Mouse (Mus musculus): Measurements from ENCODE around the gene Pomt1. TPM values are rescaled to one million over a fixed set of nuclear protein-coding genes. Genes with fewer than 3 reads are reported as not detected.
A peak's percentile ranks its signal among the peaks of the same experiment; 100 is the strongest.

The Pomt1 gene
- polyA plus RNA-seq, 1 experiment from 2014 or later: 36.4 TPM

DNA sequence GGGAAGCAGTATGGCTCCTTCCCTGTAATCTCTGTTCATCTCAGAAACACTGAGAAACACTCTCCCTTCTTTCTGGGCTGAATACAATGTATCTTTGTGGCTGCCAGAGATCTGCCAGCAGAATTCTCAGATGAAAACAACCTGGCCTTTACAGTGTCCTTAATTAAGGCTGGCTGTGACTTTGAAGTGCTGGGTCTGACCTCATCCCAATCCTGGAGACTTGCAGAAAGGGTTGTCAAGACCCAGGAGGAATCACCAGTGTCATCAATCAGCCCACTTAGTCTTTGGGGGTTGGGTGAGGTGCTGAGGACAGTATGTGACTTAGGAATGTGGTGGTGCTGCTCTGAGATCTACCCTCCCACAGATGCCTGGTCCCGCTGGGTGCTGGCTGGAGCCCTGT lies 17.0 kb downstream of the Pomt1 start:
- Histone ChIP-seq H3K9ac (ENCODE audit: low read depth, low read length) (no peak overlapping the region), H3K4me1 (ENCODE audit: control insufficient read depth, insufficient read depth, low read length) (no peaks in the 10 kb centered on the region), H3K27ac (ENCODE audit: low read length) (no peak overlapping the region), H3K4me2 (ENCODE audit: low read length) (no peak overlapping the region), H3K27me3 (ENCODE audit: control insufficient read depth, insufficient read depth, low read depth, low read length) (no peaks in the 10 kb centered on the region), H3K9me3 (replicated peaks; ENCODE audit: control insufficient read depth, low read length, poor library complexity, severe bottlenecking) (no peaks in the 10 kb centered on the region), H3K36me3 (ENCODE audit: control insufficient read depth, insufficient read depth, low read length) (peaks cover 44% of the 10 kb centered on the region), H3K4me3 (ENCODE audit: low read depth, low read length) (no peak overlapping the region)
- no peak for ATAC-seq
- WGBS: 100% methylated on average over 1 of the region's 1 CpGs

DNA sequence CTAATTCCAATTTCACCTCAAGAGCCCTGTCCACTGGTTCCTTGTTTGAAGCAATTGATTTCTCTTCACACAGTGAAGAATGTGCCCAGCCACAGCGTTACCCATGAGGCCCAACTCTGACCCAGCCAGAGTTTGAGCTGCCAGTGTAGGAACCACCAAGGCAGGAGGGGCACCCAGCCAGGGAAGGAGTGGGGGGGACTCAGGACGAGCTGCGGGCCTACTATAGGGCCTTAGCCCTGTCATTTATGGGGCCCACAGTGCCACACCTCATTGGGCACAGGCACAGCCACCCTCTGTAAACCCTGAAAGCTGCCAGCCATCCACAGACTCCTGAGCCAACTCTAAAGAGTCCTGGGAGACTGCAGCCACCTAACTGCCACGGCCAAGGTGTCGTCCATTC lies 18.2 kb downstream of the Pomt1 start:
- WGBS: 90% methylated on average over 5 of the region's 5 CpGs
- Histone ChIP-seq H3K4me3 (ENCODE audit: low read depth, low read length) (no peak overlapping the region), H3K4me1 (ENCODE audit: control insufficient read depth, insufficient read depth, low read length) (peaks cover 8% of the 10 kb centered on the region), H3K4me2 (ENCODE audit: low read length) (no peak overlapping the region), H3K9ac (ENCODE audit: low read depth, low read length) (no peak overlapping the region), H3K9me3 (replicated peaks; ENCODE audit: control insufficient read depth, low read length, poor library complexity, severe bottlenecking) (no peaks in the 10 kb centered on the region), H3K27ac (ENCODE audit: low read length) (no peak overlapping the region), H3K36me3 (ENCODE audit: control insufficient read depth, insufficient read depth, low read length) (peaks cover 44% of the 10 kb centered on the region), H3K27me3 (ENCODE audit: control insufficient read depth, insufficient read depth, low read depth, low read length) (no peaks in the 10 kb centered on the region)
- no peak for ATAC-seq

DNA sequence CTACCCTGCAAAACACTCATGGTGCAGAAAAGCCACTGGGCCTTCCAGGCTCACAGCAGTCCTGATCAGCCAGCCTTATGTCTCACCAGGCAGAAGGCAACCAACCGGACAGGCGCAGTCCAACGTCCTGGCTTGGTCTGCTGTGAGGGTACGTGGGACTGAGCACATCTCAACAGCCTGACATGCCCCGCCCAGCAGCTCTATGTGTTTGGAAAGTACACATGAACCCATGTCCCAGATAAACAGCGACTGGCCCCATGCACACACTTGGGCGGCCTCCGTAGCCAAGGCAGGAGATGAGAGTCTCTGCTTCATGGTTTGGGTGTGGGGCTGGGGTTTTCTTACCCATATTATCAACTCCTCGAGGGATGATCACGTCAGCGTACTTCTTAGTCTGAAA lies 19.9 kb downstream of the Pomt1 start:
- Histone ChIP-seq H3K27ac (ENCODE audit: low read length) (no peak overlapping the region), H3K9ac (ENCODE audit: low read depth, low read length) (no peak overlapping the region), H3K27me3 (ENCODE audit: control insufficient read depth, insufficient read depth, low read depth, low read length) (no peaks in the 10 kb centered on the region), H3K4me3 (ENCODE audit: low read depth, low read length) (no peak overlapping the region), H3K4me1 (ENCODE audit: control insufficient read depth, insufficient read depth, low read length) (peaks cover 8% of the 10 kb centered on the region), H3K4me2 (ENCODE audit: low read length) (no peak overlapping the region), H3K36me3 (ENCODE audit: control insufficient read depth, insufficient read depth, low read length) (peaks cover 38% of the 10 kb centered on the region), H3K9me3 (replicated peaks; ENCODE audit: control insufficient read depth, low read length, poor library complexity, severe bottlenecking) (no peaks in the 10 kb centered on the region)
- ATAC-seq: no peak
- 93% methylated on average over 11 of the region's 11 CpGs for WGBS

DNA sequence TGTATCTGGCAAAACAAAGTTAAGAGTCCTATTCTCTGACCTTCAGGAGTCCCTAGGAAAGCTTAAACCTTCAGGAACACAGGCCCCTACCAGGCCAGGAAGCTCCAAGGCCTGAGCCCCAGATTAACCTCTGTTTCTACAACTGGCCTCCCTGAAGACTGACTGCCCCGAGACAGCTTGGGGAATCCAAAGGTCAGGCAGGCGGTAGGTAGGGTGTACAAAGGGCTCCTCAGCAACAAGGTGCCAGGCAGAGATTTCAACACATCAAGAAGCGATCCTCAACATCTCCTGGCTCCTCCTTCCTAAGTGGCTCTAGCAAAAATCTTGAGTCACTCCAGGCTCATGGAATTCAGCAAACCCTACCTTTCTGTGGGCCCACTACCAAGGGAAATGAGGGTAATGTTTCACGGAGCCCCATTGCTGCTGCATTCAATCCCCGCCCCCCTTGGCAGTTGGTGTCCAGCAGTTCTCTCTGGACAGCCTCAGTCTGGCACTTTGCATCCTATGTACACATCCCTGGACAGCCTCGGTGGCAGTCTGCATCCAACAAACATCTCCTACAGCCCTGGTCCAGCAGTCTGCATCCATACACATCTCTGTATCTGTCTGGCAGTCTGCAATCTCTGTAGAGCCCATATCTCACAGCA lies 22.6 kb downstream of the Pomt1 start:
- peaks cover 8% of the 10 kb centered on the region for H3K4me1 ChIP-seq (ENCODE audit: control insufficient read depth, insufficient read depth, low read length)
- peak overlapping the region; percentile 89 for H3K4me3 ChIP-seq (ENCODE audit: low read depth, low read length)
- peak overlapping the region; percentile 86 for H3K9ac ChIP-seq (ENCODE audit: low read depth, low read length)
- no peak overlapping the region for H3K27ac ChIP-seq (ENCODE audit: low read length)
- no peaks in the 10 kb centered on the region for H3K27me3 ChIP-seq (ENCODE audit: control insufficient read depth, insufficient read depth, low read depth, low read length)
- peaks cover 23% of the 10 kb centered on the region for H3K36me3 ChIP-seq (ENCODE audit: control insufficient read depth, insufficient read depth, low read length)
- 57% methylated on average over 6 of the region's 6 CpGs for whole genome bisulfite sequencing
- 0 out of 2 replicates have a peak, but pooled peaks have one; percentile 5 for ATAC-seq
- no peaks in the 10 kb centered on the region for H3K9me3 ChIP-seq (replicated peaks; ENCODE audit: control insufficient read depth, low read length, poor library complexity, severe bottlenecking)
- H3K4me2 ChIP-seq (ENCODE audit: low read length): peak overlapping the region; percentile 71

DNA sequence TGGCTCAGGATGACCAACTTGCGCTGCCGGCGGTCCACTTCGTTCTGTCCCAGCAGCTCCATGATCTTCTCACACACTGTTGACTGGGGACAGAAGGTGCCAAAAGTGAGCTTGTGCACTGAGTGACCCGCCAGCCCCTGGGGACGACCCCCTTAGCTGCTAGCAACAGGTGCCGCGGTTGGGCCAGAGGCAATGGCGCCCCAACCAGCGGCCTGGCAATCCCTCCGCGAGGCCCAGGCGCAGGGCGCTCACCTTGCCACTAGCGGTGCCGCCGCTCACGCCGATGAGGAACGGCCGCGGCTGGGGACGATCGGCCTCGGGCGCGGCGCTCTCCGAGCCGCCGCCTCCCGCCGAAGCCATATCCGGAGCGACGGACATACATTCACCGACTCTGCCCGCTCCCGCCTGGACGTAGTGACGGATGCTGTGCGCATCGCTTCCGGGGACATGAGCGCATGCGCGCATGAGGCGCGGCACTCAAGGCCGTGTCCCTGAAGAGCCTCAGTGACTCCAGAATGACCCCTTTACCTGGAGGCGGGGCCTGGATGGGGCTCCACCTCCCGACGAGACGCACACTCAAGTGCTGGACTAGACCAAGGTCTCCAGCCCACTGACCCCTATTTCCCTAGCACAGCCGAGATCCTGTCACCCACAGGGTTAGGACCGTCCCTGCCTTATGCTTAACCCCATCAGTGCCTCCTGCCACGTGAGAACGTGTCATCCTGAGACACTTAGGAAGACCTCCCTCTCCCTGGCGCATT lies 23.4 kb downstream of the Pomt1 start, which contains the start of gene Uck1:
Gene Uck1, minus strand, starts transcription at position 503 of the 761 bp plus-strand sequence.
- H3K36me3 ChIP-seq (ENCODE audit: control insufficient read depth, insufficient read depth, low read length): peaks cover 15% of the 10 kb centered on the region
- H3K9me3 ChIP-seq (replicated peaks; ENCODE audit: control insufficient read depth, low read length, poor library complexity, severe bottlenecking): no peaks in the 10 kb centered on the region
- H3K4me2 ChIP-seq (ENCODE audit: low read length): peak within 1 kb of the TSS; percentile 71
- ATAC-seq: peak; percentile 94
- H3K27me3 ChIP-seq (ENCODE audit: control insufficient read depth, insufficient read depth, low read depth, low read length): no peaks in the 10 kb centered on the region
- peak within 1 kb of the TSS; percentile 68 for H3K27ac ChIP-seq (ENCODE audit: low read length)
- under 1% methylated on average over 55 of the region's 59 CpGs for WGBS
- H3K9ac ChIP-seq (ENCODE audit: low read depth, low read length): peak within 1 kb of the TSS; percentile 86
- peak within 1 kb of the TSS; percentile 89 for H3K4me3 ChIP-seq (ENCODE audit: low read depth, low read length)
- peaks cover 8% of the 10 kb centered on the region for H3K4me1 ChIP-seq (ENCODE audit: control insufficient read depth, insufficient read depth, low read length)

DNA sequence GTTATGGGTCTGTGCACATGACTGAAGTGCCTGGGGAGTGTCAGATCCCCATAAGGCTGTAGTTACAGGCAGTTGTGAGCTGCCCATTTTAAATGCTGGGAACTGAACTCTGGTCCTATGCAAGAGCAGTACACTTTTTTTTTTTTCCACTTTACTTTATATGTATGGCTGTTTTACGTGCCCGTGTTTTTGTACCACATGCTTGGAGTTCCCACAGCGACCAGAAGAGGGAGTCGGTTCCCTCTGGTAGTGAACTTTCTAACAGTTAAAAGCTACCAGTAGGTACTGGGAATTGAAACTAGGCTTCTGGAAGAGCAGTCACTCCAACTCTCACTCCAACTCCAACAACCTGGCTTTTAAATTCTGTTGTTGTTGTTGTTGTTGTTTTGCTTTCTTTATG lies 24.2 kb downstream of the Pomt1 start:
- peaks cover 15% of the 10 kb centered on the region for H3K36me3 ChIP-seq (ENCODE audit: control insufficient read depth, insufficient read depth, low read length)
- no peak overlapping the region; the same call in 1 of the 2 replicates for H3K4me3 ChIP-seq (ENCODE audit: low read depth, low read length)
- H3K4me1 ChIP-seq (ENCODE audit: control insufficient read depth, insufficient read depth, low read length): peaks cover 8% of the 10 kb centered on the region
- no peak overlapping the region for H3K27ac ChIP-seq (ENCODE audit: low read length)
- H3K9ac ChIP-seq (ENCODE audit: low read depth, low read length): no peak overlapping the region
- peak; percentile 15; the same call in 1 of the 2 replicates for ATAC-seq
- no peak overlapping the region; the same call in 1 of the 2 replicates for H3K4me2 ChIP-seq (ENCODE audit: low read length)
- no peaks in the 10 kb centered on the region for H3K9me3 ChIP-seq (replicated peaks; ENCODE audit: control insufficient read depth, low read length, poor library complexity, severe bottlenecking)
- H3K27me3 ChIP-seq (ENCODE audit: control insufficient read depth, insufficient read depth, low read depth, low read length): no peaks in the 10 kb centered on the region
- WGBS: 26% methylated on average over 4 of the region's 4 CpGs

DNA sequence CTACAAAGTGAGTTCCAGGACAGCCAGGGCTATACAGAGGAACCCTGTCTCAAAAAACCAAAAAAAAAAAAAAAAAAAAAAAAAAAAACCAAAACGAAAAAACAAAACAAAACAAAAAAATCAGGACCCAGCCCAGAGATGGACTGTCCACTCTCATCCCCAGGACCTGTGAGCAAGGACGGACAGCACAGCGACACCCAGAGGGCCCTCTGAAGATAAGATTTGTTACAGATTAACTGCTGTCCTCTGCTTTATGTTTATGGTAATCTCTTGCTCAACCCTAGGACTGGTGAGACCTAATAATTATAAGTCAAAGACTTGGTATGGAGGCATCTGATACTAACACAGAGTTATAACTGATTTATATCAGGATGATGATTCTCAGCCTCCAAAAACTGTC lies 39.4 kb downstream of the Pomt1 start:
- Histone ChIP-seq H3K4me1 (ENCODE audit: control insufficient read depth, insufficient read depth, low read length) (no peaks in the 10 kb centered on the region), H3K36me3 (ENCODE audit: control insufficient read depth, insufficient read depth, low read length) (peaks cover 24% of the 10 kb centered on the region), H3K4me2 (ENCODE audit: low read length) (no peak overlapping the region), H3K9me3 (replicated peaks; ENCODE audit: control insufficient read depth, low read length, poor library complexity, severe bottlenecking) (no peaks in the 10 kb centered on the region), H3K27me3 (ENCODE audit: control insufficient read depth, insufficient read depth, low read depth, low read length) (no peaks in the 10 kb centered on the region), H3K9ac (ENCODE audit: low read depth, low read length) (no peak overlapping the region), H3K4me3 (ENCODE audit: low read depth, low read length) (no peak overlapping the region), H3K27ac (ENCODE audit: low read length) (no peak overlapping the region)
- WGBS: 73% methylated on average over 3 of the region's 3 CpGs
- ATAC-seq: no peak

DNA sequence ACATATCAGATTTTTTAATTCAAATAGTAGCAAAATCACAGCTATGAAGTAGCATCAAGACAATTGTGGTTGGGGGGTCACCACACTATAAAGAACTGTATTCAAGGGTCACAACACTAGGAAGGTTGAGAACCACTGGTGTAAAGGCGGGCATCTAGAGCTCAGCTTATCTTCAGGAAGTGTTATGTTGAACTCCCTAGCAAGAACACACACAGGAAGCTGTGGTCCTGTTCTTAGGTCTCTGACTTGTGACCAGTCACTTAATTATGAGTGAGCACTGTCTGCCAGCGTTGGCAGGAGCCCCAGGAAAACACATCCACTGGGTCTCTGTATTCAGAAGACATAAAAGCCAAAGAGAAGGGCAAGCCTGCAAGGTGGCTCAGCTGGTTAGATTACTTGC lies 45.9 kb downstream of the Pomt1 start:
- no peak for ATAC-seq
- H3K4me3 ChIP-seq (ENCODE audit: low read depth, low read length): no peak overlapping the region
- H3K27ac ChIP-seq (ENCODE audit: low read length): no peak overlapping the region
- peaks cover 12% of the 10 kb centered on the region for H3K4me1 ChIP-seq (ENCODE audit: control insufficient read depth, insufficient read depth, low read length)
- 96% methylated on average over 2 of the region's 2 CpGs for WGBS
- no peaks in the 10 kb centered on the region for H3K27me3 ChIP-seq (ENCODE audit: control insufficient read depth, insufficient read depth, low read depth, low read length)
- H3K4me2 ChIP-seq (ENCODE audit: low read length): no peak overlapping the region
- peaks cover 34% of the 10 kb centered on the region for H3K36me3 ChIP-seq (ENCODE audit: control insufficient read depth, insufficient read depth, low read length)
- no peaks in the 10 kb centered on the region for H3K9me3 ChIP-seq (replicated peaks; ENCODE audit: control insufficient read depth, low read length, poor library complexity, severe bottlenecking)
- no peak overlapping the region for H3K9ac ChIP-seq (ENCODE audit: low read depth, low read length)

DNA sequence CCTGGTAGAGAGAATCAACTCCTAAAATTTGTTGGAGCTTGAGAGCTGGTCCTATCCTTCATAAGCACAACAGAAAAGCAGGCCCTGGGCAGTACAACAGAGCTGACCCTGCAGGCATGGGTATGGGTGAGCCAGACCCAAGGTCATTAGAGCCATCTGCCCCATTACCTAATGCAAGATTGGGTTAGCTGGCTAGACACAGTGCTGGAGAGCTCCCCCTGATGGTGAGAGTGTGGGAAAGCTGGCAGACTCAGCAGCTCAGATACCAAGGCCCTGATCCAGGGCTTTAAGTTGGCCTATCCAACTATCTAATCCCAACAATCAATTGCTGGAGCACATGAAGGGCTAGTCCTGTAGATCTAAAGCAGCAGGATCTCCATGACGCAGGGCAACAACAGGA lies 46.3 kb downstream of the Pomt1 start:
- H3K27ac ChIP-seq (ENCODE audit: low read length): no peak overlapping the region
- 93% methylated on average over 1 of the region's 1 CpGs for WGBS
- H3K4me3 ChIP-seq (ENCODE audit: low read depth, low read length): no peak overlapping the region
- H3K36me3 ChIP-seq (ENCODE audit: control insufficient read depth, insufficient read depth, low read length): peaks cover 32% of the 10 kb centered on the region
- H3K4me2 ChIP-seq (ENCODE audit: low read length): no peak overlapping the region
- H3K4me1 ChIP-seq (ENCODE audit: control insufficient read depth, insufficient read depth, low read length): peaks cover 12% of the 10 kb centered on the region
- no peak for ATAC-seq
- H3K9me3 ChIP-seq (replicated peaks; ENCODE audit: control insufficient read depth, low read length, poor library complexity, severe bottlenecking): no peaks in the 10 kb centered on the region
- no peaks in the 10 kb centered on the region for H3K27me3 ChIP-seq (ENCODE audit: control insufficient read depth, insufficient read depth, low read depth, low read length)
- H3K9ac ChIP-seq (ENCODE audit: low read depth, low read length): no peak overlapping the region
